Mouse (Mus musculus) ES-Bruce4 (cell line): ENCODE data around the gene Ntrk3. TPM values are rescaled to one million over a fixed set of nuclear protein-coding genes. Genes with fewer than 3 reads are reported as not detected.

ENCODE experiments used
- H3K27ac ChIP-seq: 2 replicates; pipeline ENCODE4 v1.5.1; 2012; ENCODE audit warnings: low read length, inconsistent platforms; ENCODE audit not compliant: insufficient read depth
- H3K27me3 ChIP-seq: 2 replicates; pipeline ENCODE4 v1.6.1; 2012; ENCODE audit warnings: mild to moderate bottlenecking, low read length, inconsistent platforms; ENCODE audit not compliant: control insufficient read depth, poor library complexity, insufficient read depth, severe bottlenecking
- H3K36me3 ChIP-seq: 2 replicates; pipeline ENCODE4 v1.6.1; 2012; ENCODE audit warnings: inconsistent platforms, mild to moderate bottlenecking, low read length, moderate library complexity; ENCODE audit not compliant: control insufficient read depth, poor library complexity, insufficient read depth, severe bottlenecking
- H3K4me1 ChIP-seq: one replicate; pipeline ENCODE4 v1.8.1; 2011; ENCODE audit warnings: low read length; ENCODE audit not compliant: control insufficient read depth, insufficient read depth
- H3K4me3 ChIP-seq: 2 replicates; pipeline ENCODE4 v1.5.1; 2011; ENCODE audit warnings: low read depth, mild to moderate bottlenecking, low read length
- H3K9ac ChIP-seq: 2 replicates; pipeline ENCODE4 v1.6.1; 2012; ENCODE audit warnings: low read depth, mild to moderate bottlenecking, inconsistent platforms; ENCODE audit not compliant: poor library complexity, severe bottlenecking
- H3K9me3 ChIP-seq: replicated peaks from 2 replicates; pipeline ENCODE4 v1.6.1; 2012; ENCODE audit warnings: mild to moderate bottlenecking, low read length, inconsistent platforms; ENCODE audit not compliant: control insufficient read depth, poor library complexity, insufficient read depth, severe bottlenecking
- CTCF ChIP-seq: IDR thresholded peaks from one replicate; pipeline ENCODE4 v1.8.1; 2011; ENCODE audit warnings: low read depth, low read length
- EP300 ChIP-seq: IDR thresholded peaks from 2 replicates; pipeline ENCODE4 v1.6.1; 2011; ENCODE audit warnings: low read depth, low read length; ENCODE audit not compliant: insufficient read depth
- POLR2A ChIP-seq: IDR thresholded peaks from one replicate; pipeline ENCODE4 v1.8.1; 2011; ENCODE audit warnings: low read length; ENCODE audit not compliant: insufficient read depth
- polyA plus RNA-seq: library from polyadenylated mRNA; stranded (reverse); fragments of >200 nt; gene quantifications from 2 replicates; pipeline ENCODE4 v1.2.4, GENCODE M21; 2011; ENCODE audit warnings: low read depth; ENCODE audit not compliant: missing spikeins, insufficient read depth, insufficient read length

Gene Ntrk3
- polyA plus RNA-seq, 1 experiment = not detected

DNA sequence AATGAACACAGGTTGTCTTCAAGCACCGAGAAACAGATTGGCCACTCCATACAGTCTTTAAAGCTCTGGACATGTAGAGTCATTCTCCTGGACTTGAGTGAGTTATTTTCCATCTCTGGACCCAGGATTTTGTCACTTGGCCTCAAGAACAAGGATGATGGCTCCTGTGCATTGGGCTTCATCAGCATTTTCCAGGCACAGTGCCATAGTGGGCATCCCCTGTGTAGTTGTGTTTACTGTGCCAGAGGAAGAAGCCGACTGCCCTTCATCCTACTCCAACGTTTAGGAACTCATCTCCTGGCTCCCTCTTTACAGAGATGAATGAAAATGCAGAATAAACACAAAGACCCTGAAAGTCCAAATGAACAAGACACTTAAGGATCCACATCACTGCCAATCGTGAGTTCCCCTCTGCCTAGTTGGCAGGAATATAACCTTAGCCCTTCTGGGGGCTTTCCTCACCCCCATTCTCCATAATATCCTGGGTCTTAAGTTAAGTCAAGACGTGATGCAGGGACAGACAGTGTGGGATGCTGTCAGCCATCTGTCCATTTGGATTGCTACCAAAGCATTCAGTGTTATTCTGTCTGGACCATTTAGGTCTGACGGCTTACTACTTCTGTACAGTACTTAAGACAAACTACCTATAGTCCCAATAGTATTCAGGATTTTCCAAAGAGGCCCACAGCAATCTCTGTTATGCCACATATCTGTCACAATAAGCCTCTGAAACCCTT, 137.7 kb downstream of the Ntrk3 start:
- no peak overlapping the region for H3K4me3 ChIP-seq
- no peaks in the 10 kb centered on the region for H3K36me3 ChIP-seq
- H3K27me3 ChIP-seq = no peaks in the 10 kb centered on the region; the same call in 1 of the 2 replicates
- no peak overlapping the region for H3K27ac ChIP-seq
- TF ChIP-seq EP300 (no peak), POLR2A (no peak), CTCF (no peak)
- no peaks in the 10 kb centered on the region for H3K4me1 ChIP-seq
- H3K9me3 ChIP-seq = no peaks in the 10 kb centered on the region
- no peak overlapping the region for H3K9ac ChIP-seq

- no peak overlapping the region for H3K4me3 ChIP-seq
- H3K36me3 ChIP-seq = no peaks in the 10 kb centered on the region
- H3K9ac ChIP-seq = no peak overlapping the region
- no peaks in the 10 kb centered on the region; the same call in 1 of the 2 replicates for H3K27me3 ChIP-seq
- no peak for TF ChIP-seq CTCF
- no peak for TF ChIP-seq POLR2A
- TF ChIP-seq EP300 = no peak
- H3K4me1 ChIP-seq = no peaks in the 10 kb centered on the region
- H3K9me3 ChIP-seq = no peaks in the 10 kb centered on the region
- H3K27ac ChIP-seq = no peak overlapping the region
Measured at GRCm38 (mm10) chr7:78598147-78598546, 139.7 kb downstream of the Ntrk3 start.

- Histone ChIP-seq H3K27ac (no peak overlapping the region), H3K9ac (no peak overlapping the region)
Measured at GRCm38 (mm10) chr7:78597251-78598129, 140.3 kb downstream of the Ntrk3 start.

GRCm38 (mm10) chr7:78596556-78596955, 141.3 kb downstream of the Ntrk3 start:
- Histone ChIP-seq H3K9me3 (no peaks in the 10 kb centered on the region), H3K27me3 (no peaks in the 10 kb centered on the region; the same call in 1 of the 2 replicates), H3K27ac (no peak overlapping the region), H3K4me1 (no peaks in the 10 kb centered on the region), H3K36me3 (no peaks in the 10 kb centered on the region), H3K4me3 (no peak overlapping the region), H3K9ac (no peak overlapping the region)
- TF ChIP-seq POLR2A = no peak
- no peak for TF ChIP-seq EP300
- TF ChIP-seq CTCF = no peak

More at GRCm38 (mm10) chr7:78597251-78598129, 140.3 kb downstream of the Ntrk3 start:
- H3K4me1 ChIP-seq = no peaks in the 10 kb centered on the region
- no peaks in the 10 kb centered on the region for H3K36me3 ChIP-seq
- no peak overlapping the region for H3K4me3 ChIP-seq
- H3K27me3 ChIP-seq = no peaks in the 10 kb centered on the region; the same call in 1 of the 2 replicates
- no peak for TF ChIP-seq CTCF
- no peak for TF ChIP-seq POLR2A
- TF ChIP-seq EP300 = no peak
- H3K9me3 ChIP-seq = no peaks in the 10 kb centered on the region

DNA sequence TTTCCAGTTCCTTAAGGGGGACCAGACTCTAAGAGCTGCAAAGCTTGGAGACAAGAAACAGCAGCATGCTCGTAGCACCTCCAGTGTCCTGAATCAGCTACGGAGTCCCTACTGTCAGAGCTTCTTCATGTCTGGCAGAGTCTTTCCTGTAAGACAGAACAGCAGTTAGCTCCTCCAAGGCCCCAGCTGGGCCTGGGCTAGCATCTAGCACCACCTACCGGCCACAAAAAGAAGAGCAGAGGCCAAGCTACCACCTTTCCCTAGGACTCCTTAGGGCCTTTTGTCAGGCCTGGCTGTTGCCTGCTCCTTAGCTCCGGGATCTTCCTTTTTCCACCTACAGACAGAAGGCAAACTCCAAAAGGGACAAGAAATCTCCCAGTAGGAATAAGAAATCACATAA, 141.9 kb downstream of the Ntrk3 start:
- TF ChIP-seq EP300 (no peak), POLR2A (no peak), CTCF (peak; percentile 87)
- Histone ChIP-seq H3K9me3 (no peaks in the 10 kb centered on the region), H3K27me3 (no peaks in the 10 kb centered on the region; the same call in 1 of the 2 replicates), H3K9ac (no peak overlapping the region), H3K36me3 (no peaks in the 10 kb centered on the region), H3K27ac (no peak overlapping the region), H3K4me3 (no peak overlapping the region), H3K4me1 (no peaks in the 10 kb centered on the region)
